Mouse (Mus musculus): ENCODE results near the gene Gm16253.

DNA sequence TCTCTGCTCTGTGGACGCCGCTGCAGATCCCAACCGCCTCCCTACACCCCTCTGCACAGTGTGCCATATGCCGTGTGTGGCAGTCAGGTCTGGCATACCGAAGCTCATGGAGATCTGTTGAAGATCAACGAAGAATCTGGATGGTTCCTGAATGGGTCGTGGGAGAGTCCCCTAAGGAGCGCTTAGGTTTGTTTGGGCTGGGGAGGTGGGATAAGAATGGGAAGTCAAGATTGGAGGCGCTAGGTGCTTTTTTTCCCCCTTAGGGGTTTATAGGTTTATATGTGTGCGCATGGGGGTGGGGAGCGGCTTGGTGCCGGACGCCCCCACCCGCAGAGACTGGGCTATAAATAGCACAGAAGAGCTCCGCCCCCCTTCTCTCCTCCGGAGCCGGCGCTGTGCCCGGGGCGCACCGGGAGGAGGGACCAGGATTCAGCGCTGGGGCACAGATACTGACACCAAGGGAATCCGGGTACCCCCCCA is 19.5 kb downstream of the Gm16253 start, which contains the start of gene Ankrd34a:
- no peak for TF ChIP-seq POLR2A (IDR thresholded peaks at IDR 0.05; ENCODE audit: borderline replicate concordance, extremely low read depth, low read depth, low read length)
- TF ChIP-seq CTCF (IDR thresholded peaks at IDR 0.05; ENCODE audit: insufficient read depth, low read length) = no peak

Measured in lung, adult 2 months (tissue).